Mouse (Mus musculus): Measurements from ENCODE around the gene Mgat5. TPM values are rescaled to one million over a fixed set of nuclear protein-coding genes. Genes with fewer than 3 reads are reported as not detected.

Mgat5 gene
- polyA plus RNA-seq, 1 experiment from 2014 or later, result 22.2 TPM

- H3K9ac ChIP-seq (replicated peaks; ENCODE audit: low read depth, low read length), result no peak overlapping the region
- 51% methylated on average over 3 of the region's 3 CpGs for WGBS
- no peak for ATAC-seq (ENCODE audit: low read depth)
- H3K9me3 ChIP-seq (ENCODE audit: control insufficient read depth, low read length), result no peaks in the 10 kb centered on the region
- no peaks in the 10 kb centered on the region for H3K27me3 ChIP-seq (ENCODE audit: control insufficient read depth, insufficient read depth, low read length)
- no peak overlapping the region for H3K4me3 ChIP-seq (ENCODE audit: low read depth, low read length)
- no peaks in the 10 kb centered on the region for H3K36me3 ChIP-seq (ENCODE audit: control insufficient read depth, insufficient read depth, low read length)
- H3K4me1 ChIP-seq (ENCODE audit: control insufficient read depth, insufficient read depth, low read length), result peaks cover 6% of the 10 kb centered on the region; the same call in 1 of the 2 replicates
- no peak overlapping the region for H3K4me2 ChIP-seq (ENCODE audit: low read depth, low read length)
- H3K27ac ChIP-seq (ENCODE audit: low read depth, low read length), result no peak overlapping the region
Measured at GRCm38 (mm10) chr1:127213434-127213833, 8.6 kb downstream of the Mgat5 start.

DNA sequence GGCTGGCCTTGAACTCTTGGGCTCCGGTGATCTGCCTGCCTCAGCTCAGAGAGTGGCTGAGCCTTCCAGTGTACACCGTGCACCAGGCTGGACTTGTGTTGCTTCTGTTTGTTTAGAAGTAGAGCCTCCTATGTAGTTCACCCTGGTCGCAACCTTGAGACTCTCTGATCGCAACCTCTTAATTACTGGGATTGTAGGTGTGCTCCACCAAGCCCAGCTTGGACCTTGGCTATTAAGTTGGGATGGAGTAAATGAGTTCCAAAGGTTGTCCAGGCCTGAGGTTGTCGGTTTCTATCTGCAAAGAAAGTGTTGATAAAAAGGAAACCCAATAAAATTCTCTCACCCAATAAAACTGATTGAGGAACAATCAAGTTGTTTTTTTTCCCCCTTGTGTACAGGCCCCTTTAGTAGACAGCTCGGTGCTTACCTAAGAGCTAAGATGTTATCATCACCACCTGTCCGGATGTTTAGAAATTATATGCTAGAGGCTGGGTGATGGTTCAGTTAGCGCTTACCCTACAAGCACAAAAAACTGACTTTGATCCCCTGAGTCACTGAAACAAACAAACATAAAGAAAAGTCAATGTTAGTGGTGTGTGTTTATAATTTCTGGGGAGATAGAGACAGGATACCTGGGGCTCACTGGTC lies 9.9 kb downstream of the Mgat5 start:
- Histone ChIP-seq H3K4me3 (ENCODE audit: low read depth, low read length) (no peak overlapping the region), H3K27ac (ENCODE audit: low read depth, low read length) (no peak overlapping the region), H3K9me3 (ENCODE audit: control insufficient read depth, low read length) (no peaks in the 10 kb centered on the region), H3K4me2 (ENCODE audit: low read depth, low read length) (no peak overlapping the region), H3K27me3 (ENCODE audit: control insufficient read depth, insufficient read depth, low read length) (no peaks in the 10 kb centered on the region), H3K9ac (replicated peaks; ENCODE audit: low read depth, low read length) (no peak overlapping the region), H3K36me3 (ENCODE audit: control insufficient read depth, insufficient read depth, low read length) (no peaks in the 10 kb centered on the region), H3K4me1 (ENCODE audit: control insufficient read depth, insufficient read depth, low read length) (peaks cover 6% of the 10 kb centered on the region; the same call in 1 of the 2 replicates)
- ATAC-seq (ENCODE audit: low read depth), result no peak
- WGBS, result 90% methylated on average over 8 of the region's 8 CpGs

GRCm38 (mm10) chr1:127216979-127217378 lies 12.2 kb downstream of the Mgat5 start:
- H3K4me2 ChIP-seq (ENCODE audit: low read depth, low read length), result no peak overlapping the region
- no peak for ATAC-seq (ENCODE audit: low read depth)
- no peaks in the 10 kb centered on the region for H3K9me3 ChIP-seq (ENCODE audit: control insufficient read depth, low read length)
- no peak overlapping the region for H3K9ac ChIP-seq (replicated peaks; ENCODE audit: low read depth, low read length)
- H3K4me3 ChIP-seq (ENCODE audit: low read depth, low read length), result no peak overlapping the region
- no peaks in the 10 kb centered on the region for H3K36me3 ChIP-seq (ENCODE audit: control insufficient read depth, insufficient read depth, low read length)
- peaks cover 6% of the 10 kb centered on the region; the same call in 1 of the 2 replicates for H3K4me1 ChIP-seq (ENCODE audit: control insufficient read depth, insufficient read depth, low read length)
- H3K27ac ChIP-seq (ENCODE audit: low read depth, low read length), result no peak overlapping the region
- WGBS, result 63% methylated on average over 2 of the region's 2 CpGs
- H3K27me3 ChIP-seq (ENCODE audit: control insufficient read depth, insufficient read depth, low read length), result no peaks in the 10 kb centered on the region

GRCm38 (mm10) chr1:127217665-127218064 lies 12.8 kb downstream of the Mgat5 start:
- no peak overlapping the region for H3K4me2 ChIP-seq (ENCODE audit: low read depth, low read length)
- H3K36me3 ChIP-seq (ENCODE audit: control insufficient read depth, insufficient read depth, low read length), result no peaks in the 10 kb centered on the region
- H3K27me3 ChIP-seq (ENCODE audit: control insufficient read depth, insufficient read depth, low read length), result no peaks in the 10 kb centered on the region
- 83% methylated on average over 4 of the region's 4 CpGs for WGBS
- H3K4me1 ChIP-seq (ENCODE audit: control insufficient read depth, insufficient read depth, low read length), result peaks cover 6% of the 10 kb centered on the region; the same call in 1 of the 2 replicates
- no peak overlapping the region for H3K27ac ChIP-seq (ENCODE audit: low read depth, low read length)
- no peak overlapping the region for H3K9ac ChIP-seq (replicated peaks; ENCODE audit: low read depth, low read length)
- H3K4me3 ChIP-seq (ENCODE audit: low read depth, low read length), result no peak overlapping the region
- no peak for ATAC-seq (ENCODE audit: low read depth)
- H3K9me3 ChIP-seq (ENCODE audit: control insufficient read depth, low read length), result no peaks in the 10 kb centered on the region

GRCm38 (mm10) chr1:127218182-127218581 lies 13.4 kb downstream of the Mgat5 start:
- Histone ChIP-seq H3K9ac (replicated peaks; ENCODE audit: low read depth, low read length) (no peak overlapping the region), H3K27me3 (ENCODE audit: control insufficient read depth, insufficient read depth, low read length) (no peaks in the 10 kb centered on the region), H3K27ac (ENCODE audit: low read depth, low read length) (no peak overlapping the region), H3K4me3 (ENCODE audit: low read depth, low read length) (no peak overlapping the region), H3K36me3 (ENCODE audit: control insufficient read depth, insufficient read depth, low read length) (no peaks in the 10 kb centered on the region), H3K4me2 (ENCODE audit: low read depth, low read length) (no peak overlapping the region), H3K9me3 (ENCODE audit: control insufficient read depth, low read length) (no peaks in the 10 kb centered on the region), H3K4me1 (ENCODE audit: control insufficient read depth, insufficient read depth, low read length) (peaks cover 4% of the 10 kb centered on the region; the same call in 1 of the 2 replicates)
- ATAC-seq (ENCODE audit: low read depth), result no peak
- 83% methylated on average over 7 of the region's 7 CpGs for WGBS

DNA sequence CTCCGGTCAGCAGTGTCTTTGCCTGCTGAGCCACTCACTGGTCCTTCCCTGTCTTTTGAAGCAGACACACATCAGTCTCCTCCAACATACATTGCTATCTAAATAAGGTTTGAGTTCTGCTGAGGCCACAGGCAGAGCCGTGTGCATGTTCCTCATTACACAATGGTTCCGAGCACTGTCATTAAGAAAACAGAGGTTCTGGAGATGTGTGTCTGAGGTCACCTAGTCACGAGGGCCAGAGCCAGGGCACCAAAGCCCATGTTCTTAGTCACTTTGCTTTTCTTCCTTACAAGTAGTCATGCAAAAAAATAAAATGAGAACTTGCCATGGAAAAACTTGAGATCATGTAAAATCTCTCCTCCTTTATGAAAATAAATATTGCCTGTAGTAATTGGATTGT lies 14.3 kb downstream of the Mgat5 start:
- no peak for ATAC-seq (ENCODE audit: low read depth)
- Histone ChIP-seq H3K4me1 (ENCODE audit: control insufficient read depth, insufficient read depth, low read length) (peaks cover 4% of the 10 kb centered on the region; the same call in 1 of the 2 replicates), H3K27me3 (ENCODE audit: control insufficient read depth, insufficient read depth, low read length) (no peaks in the 10 kb centered on the region), H3K4me3 (ENCODE audit: low read depth, low read length) (no peak overlapping the region), H3K27ac (ENCODE audit: low read depth, low read length) (no peak overlapping the region), H3K4me2 (ENCODE audit: low read depth, low read length) (no peak overlapping the region), H3K9me3 (ENCODE audit: control insufficient read depth, low read length) (no peaks in the 10 kb centered on the region), H3K9ac (replicated peaks; ENCODE audit: low read depth, low read length) (no peak overlapping the region), H3K36me3 (ENCODE audit: control insufficient read depth, insufficient read depth, low read length) (no peaks in the 10 kb centered on the region)
- 84% methylated on average over 4 of the region's 4 CpGs for WGBS

- H3K4me2 ChIP-seq (ENCODE audit: low read depth, low read length), result no peak overlapping the region
- peaks cover 4% of the 10 kb centered on the region; the same call in 1 of the 2 replicates for H3K4me1 ChIP-seq (ENCODE audit: control insufficient read depth, insufficient read depth, low read length)
- no peak for ATAC-seq (ENCODE audit: low read depth)
- no peak overlapping the region for H3K9ac ChIP-seq (replicated peaks; ENCODE audit: low read depth, low read length)
- no peaks in the 10 kb centered on the region for H3K36me3 ChIP-seq (ENCODE audit: control insufficient read depth, insufficient read depth, low read length)
- H3K27me3 ChIP-seq (ENCODE audit: control insufficient read depth, insufficient read depth, low read length), result no peaks in the 10 kb centered on the region
- H3K4me3 ChIP-seq (ENCODE audit: low read depth, low read length), result no peak overlapping the region
- no peak overlapping the region for H3K27ac ChIP-seq (ENCODE audit: low read depth, low read length)
- WGBS, result 75% methylated on average over 4 of the region's 4 CpGs
- no peaks in the 10 kb centered on the region for H3K9me3 ChIP-seq (ENCODE audit: control insufficient read depth, low read length)
Measured at GRCm38 (mm10) chr1:127219621-127220020, 14.8 kb downstream of the Mgat5 start.

DNA sequence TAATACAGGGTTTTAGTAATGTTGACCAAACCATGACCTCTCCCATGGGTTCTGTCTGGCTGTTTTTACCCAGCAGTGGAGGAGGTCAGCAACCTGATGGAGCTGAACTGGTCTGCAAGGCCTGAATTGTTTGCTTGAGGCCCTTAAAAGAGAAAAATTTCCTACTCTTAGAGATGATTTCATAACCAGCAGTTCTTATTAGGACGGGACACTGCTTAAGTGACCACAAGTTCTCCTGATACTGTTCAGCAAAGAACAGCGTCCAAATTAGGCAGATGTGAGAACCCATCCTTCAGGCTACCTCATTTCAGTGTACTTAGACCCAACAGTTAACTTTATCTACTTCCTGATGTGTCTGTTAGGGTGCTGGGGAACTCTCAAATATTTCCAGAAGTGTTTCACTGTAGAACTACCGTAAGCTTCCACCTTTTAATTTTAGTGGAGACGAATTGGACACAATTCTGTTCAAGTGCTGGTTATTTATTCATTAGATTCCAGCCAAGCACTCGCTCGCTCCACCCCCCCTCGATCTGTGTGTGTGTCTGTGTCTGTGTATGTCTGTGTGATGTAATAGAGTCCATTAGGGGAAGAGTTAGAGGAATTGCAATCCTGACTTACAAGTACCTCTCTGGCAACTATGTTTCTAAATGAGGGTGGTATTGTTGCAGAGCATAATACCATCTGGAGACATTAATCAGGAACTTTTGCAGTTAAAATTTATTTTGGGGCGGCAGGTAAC lies 17.4 kb downstream of the Mgat5 start:
- no peak for ATAC-seq (ENCODE audit: low read depth)
- 83% methylated on average over 8 of the region's 8 CpGs for WGBS

DNA sequence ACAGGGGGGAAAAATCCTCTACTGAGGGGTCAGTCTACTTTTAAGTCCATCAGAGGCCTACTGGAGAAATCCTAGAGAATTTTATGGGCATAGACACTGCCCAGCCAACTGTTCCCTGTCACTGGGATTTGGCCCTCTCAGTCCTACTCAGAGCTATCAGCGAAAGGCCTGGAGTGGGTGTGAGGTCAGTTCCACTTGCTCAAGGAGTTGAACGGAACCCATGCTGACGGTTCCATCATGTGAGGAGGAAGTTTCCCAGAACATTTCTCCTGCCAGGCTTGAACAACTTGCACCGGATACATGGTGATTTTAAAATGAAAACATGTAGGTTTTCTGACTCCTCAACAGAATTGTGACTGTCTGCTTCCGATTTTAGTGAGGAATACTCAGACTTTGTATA lies 20.2 kb downstream of the Mgat5 start:
- WGBS, result 91% methylated on average over 5 of the region's 5 CpGs
- H3K9ac ChIP-seq (replicated peaks; ENCODE audit: low read depth, low read length), result no peak overlapping the region
- H3K9me3 ChIP-seq (ENCODE audit: control insufficient read depth, low read length), result no peaks in the 10 kb centered on the region
- H3K4me3 ChIP-seq (ENCODE audit: low read depth, low read length), result no peak overlapping the region
- no peak overlapping the region for H3K27ac ChIP-seq (ENCODE audit: low read depth, low read length)
- no peaks in the 10 kb centered on the region for H3K4me1 ChIP-seq (ENCODE audit: control insufficient read depth, insufficient read depth, low read length)
- H3K36me3 ChIP-seq (ENCODE audit: control insufficient read depth, insufficient read depth, low read length), result no peaks in the 10 kb centered on the region
- H3K4me2 ChIP-seq (ENCODE audit: low read depth, low read length), result no peak overlapping the region
- H3K27me3 ChIP-seq (ENCODE audit: control insufficient read depth, insufficient read depth, low read length), result no peaks in the 10 kb centered on the region
- no peak for ATAC-seq (ENCODE audit: low read depth)

More for the DNA sequence above, 17.4 kb downstream of the Mgat5 start:
- Histone ChIP-seq H3K9ac (replicated peaks; ENCODE audit: low read depth, low read length) (no peak overlapping the region), H3K4me3 (ENCODE audit: low read depth, low read length) (no peak overlapping the region), H3K27me3 (ENCODE audit: control insufficient read depth, insufficient read depth, low read length) (no peaks in the 10 kb centered on the region), H3K27ac (ENCODE audit: low read depth, low read length) (no peak overlapping the region), H3K4me1 (ENCODE audit: control insufficient read depth, insufficient read depth, low read length) (no peaks in the 10 kb centered on the region), H3K4me2 (ENCODE audit: low read depth, low read length) (no peak overlapping the region), H3K36me3 (ENCODE audit: control insufficient read depth, insufficient read depth, low read length) (no peaks in the 10 kb centered on the region), H3K9me3 (ENCODE audit: control insufficient read depth, low read length) (no peaks in the 10 kb centered on the region)
